Mouse (Mus musculus) gastrocnemius, postnatal 10 days (tissue): ENCODE data around the gene Zfp637. TPM values are rescaled to one million over a fixed set of nuclear protein-coding genes. Genes with fewer than 3 reads are reported as not detected.
"Not testable (repeated sequence)": the region's sequence is repeated elsewhere in the genome, so short reads cannot be mapped to it uniquely, and the experiment has no call there.

Experiments
- DNase-seq: peaks from one replicate; pipeline ENCODE4 v3.0.0; 2021; ENCODE audit warnings: mixed read lengths
- long read RNA-seq, 2 experiments: library from polyadenylated mRNA; stranded (forward); transcript quantifications; one replicate each; pipeline ENCODE4 v2.0.0; 2021
- total RNA-seq, 2 experiments: library from RNA; stranded (reverse); gene quantifications; 2 replicates each; pipeline ENCODE4 v1.2.3; 2021

Zfp637 gene
- total RNA-seq, result 10 to 100 TPM; 31.8 to 32.9 TPM
- long read RNA-seq, experiment 1, transcript Zfp637-210 (3 exons, 1,098 nt), result major isoform, 19 of 36 reads
- long read RNA-seq, experiment 1, partial matches to known transcripts, result 0 of 36 reads
- long read RNA-seq, experiment 1, other reads (novel, unspliced or antisense), result 4 of 36 reads
- long read RNA-seq, experiment 2, transcript Zfp637-210 (3 exons, 1,098 nt), result major isoform, 17 of 28 reads
- long read RNA-seq, experiment 2, partial matches to known transcripts, result 0 of 28 reads
- long read RNA-seq, experiment 2, other reads (novel, unspliced or antisense), result 3 of 28 reads

DNA sequence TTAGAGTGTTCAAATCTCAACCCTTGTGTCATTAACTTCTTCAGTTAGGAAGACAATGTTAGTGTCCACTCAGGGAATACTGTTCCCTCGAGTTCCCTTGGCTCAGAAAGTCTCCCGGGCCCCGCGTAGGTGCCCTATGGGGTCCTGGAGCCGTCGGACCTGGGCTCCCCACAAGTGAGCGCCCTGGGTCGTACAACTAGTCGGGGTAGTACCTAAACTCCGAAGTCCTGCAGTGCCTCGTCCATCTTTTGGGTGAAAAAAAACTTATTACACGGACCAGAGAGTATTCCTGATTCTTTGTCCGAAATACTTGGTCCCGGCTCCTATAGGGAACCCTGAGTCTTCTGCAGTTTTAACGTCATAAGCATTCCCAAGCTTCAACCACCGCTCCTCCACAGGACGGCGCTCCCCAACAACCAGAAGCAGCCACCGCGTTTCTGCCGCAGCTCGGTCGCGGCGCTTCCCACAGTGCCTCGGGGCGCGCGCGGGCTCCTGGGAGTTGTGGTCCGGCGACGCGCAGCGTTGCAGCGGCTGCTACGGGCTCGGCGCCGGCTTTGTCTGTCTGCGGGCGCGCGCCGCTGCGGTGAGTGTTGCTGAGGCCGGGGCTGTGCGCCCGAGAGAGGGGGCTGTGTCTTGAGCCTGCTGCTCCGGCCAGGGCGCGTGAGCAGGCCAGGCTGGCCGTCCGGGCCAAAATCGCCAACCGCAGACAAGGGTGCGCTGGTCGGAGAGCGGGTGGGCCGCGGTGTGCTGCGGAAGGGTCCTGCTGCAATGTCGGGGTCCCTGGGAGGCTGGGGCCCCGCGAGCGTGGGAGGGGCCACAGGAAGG is at the start of gene Zfp637:
Zfp637 (plus strand) TSS at position 495 of the 825 bp plus-strand sequence.
- DNase-seq, result peak; percentile 92

- no peak for DNase-seq
Measured at GRCm38 (mm10) chr6:117795251-117795650, 45.7 kb upstream of the Zfp637 start.

GRCm38 (mm10) chr6:117800824-117801223 is 40.2 kb upstream of the Zfp637 start:
- no peak for DNase-seq

DNA sequence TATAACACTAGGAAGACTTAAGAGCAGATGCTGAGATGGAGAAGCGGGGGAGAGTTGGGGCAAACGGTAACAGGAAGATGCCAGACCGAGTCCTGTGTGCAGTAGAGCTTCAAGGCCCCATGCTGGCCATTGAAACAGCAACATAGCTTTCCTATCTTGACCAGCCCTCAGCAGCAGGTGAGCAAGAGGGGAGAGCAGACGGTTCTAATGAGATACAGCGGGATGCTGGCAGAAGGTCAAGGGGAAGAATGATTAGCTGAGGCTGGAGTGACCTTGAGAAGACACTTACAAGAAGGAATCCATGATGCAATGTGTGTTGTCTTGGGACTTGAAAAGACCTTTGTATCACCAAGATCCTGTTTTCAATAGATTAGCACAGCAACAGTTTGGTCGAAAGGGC is 39.2 kb upstream of the Zfp637 start:
- no peak for DNase-seq

GRCm38 (mm10) chr6:117807756-117808155 is 33.2 kb upstream of the Zfp637 start:
- DNase-seq, result no peak

GRCm38 (mm10) chr6:117809816-117810215 is 31.2 kb upstream of the Zfp637 start:
- no peak for DNase-seq

DNA sequence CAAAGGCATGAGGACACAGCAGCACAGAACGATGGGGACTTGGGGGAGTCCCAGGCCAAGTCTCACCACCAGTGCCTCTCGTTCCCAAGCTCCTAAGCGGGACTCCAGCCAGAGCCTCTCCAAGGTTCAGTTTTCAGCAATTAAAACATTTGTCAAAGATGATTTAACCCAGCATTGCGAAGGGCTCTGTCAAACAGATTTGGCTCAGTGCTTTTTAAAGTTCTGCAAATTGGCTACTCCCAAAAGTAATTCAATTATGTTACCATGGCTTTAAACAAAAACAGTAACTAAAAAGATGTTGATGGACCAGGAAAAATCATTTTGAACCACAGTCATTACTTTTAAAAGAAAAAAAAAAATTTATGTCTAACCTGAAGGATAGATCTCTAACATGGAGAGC is 30.3 kb upstream of the Zfp637 start:
- DNase-seq, result no peak

- DNase-seq, result no peak
Measured at GRCm38 (mm10) chr6:117811256-117811655, 29.7 kb upstream of the Zfp637 start.

DNA sequence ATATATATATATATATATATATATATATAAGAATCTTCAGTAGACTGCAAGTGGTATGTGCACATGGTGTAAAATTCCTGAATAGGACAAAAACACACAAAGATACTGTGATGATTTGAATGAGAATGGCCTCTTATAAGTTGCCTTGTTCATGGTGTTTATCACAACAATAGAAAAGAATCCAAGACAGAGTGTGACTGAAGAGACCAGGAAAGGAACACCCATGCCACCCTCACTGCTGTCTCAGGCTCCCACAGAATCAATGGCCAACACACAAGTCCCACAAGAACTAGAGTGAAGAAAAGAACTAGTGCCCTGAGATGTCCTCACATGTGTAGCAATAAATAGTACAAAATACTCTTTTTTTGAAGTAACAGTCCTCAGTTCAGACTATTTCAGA is 26.3 kb upstream of the Zfp637 start:
- DNase-seq, result no peak

DNA sequence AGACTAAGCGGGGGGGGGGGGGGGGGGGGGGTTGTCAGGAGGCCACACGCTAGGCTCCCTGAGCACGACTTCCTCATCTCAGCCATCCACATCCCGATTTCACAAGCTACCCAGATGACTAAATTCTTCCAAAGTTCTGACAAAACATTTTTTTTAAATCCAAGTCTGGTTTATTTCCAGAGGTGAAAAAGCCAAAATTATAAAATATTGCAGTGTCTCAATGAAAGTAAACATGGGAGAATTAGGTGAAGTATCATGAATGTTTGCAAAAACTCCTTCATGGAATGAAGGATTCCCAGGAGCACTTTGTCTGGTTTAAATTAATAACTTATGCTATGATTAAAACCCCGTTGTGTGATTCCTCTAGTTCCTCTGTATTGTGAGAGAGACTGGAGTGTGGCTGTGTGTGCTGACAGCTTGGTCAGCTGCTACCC is 23.9 kb upstream of the Zfp637 start:
- DNase-seq, result no peak

GRCm38 (mm10) chr6:117820327-117820726 is 20.7 kb upstream of the Zfp637 start:
- DNase-seq, result no peak

GRCm38 (mm10) chr6:117825369-117825768 is 15.6 kb upstream of the Zfp637 start:
- DNase-seq, result peak; percentile 75

DNA sequence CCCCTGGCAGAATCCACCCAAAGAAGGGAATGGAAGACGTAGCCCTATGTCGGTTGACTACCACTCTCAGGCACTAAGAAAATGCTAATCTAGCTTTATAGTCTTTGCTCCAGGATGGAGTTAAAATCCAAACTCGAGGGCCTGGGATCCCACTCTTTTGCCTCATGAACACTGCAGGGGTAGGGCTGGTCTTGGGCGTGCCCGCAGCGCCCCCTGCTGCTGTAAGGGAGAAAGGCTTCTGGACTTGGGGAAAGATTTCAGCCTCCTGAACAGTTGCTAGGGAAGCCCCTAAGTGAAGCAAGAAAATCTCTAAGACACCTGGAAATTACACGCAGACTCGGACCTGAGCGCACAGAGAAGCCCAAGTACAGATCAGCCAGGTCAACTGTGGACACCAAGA is 12.7 kb upstream of the Zfp637 start:
- peak; percentile 79 for DNase-seq

DNA sequence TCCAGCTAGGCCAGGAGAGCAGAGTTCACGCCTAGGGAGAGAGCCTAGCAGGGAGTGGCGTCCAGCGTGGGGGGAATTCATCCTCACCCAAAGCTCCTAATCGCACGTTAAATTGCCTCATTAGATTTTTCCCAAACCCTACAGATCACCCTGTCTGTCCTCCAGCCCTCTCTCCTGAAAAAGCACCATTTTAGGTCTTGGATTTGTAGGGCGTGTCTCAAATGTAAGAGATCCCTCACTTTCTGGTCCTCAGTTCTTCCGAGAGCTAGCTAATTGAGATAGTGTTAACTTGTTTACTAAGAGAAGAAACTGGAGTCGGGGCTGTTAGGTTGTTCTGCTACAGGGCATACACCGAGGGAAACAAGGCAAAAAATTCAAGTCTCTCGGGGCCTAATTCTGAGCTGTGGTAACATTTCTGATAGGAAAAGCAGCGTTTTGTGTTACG is 553 bp downstream of the Zfp637 start:
- no peak for DNase-seq

DNA sequence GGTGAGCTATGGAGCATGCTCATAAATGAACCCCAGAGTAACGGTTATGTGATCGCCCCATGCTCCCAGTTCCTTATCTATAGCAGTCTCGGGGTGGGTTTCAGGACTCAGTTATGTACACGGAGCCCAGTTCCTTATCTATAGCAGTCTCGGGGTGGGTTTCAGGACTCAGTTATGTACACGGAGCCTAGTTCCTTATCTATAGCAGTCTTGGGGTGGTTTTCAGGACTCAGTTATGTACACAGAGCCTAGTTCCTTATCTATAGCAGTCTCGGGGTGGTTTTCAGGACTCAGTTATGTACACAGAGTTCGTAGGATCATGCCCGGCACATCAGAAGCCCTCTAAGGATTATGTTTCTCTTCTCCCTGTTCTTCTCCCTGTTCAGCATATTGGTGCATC is 3.6 kb downstream of the Zfp637 start:
- DNase-seq, result no peak

- not testable (repeated sequence) for DNase-seq
Measured at GRCm38 (mm10) chr6:117846671-117847070, 5.7 kb downstream of the Zfp637 start.

DNA sequence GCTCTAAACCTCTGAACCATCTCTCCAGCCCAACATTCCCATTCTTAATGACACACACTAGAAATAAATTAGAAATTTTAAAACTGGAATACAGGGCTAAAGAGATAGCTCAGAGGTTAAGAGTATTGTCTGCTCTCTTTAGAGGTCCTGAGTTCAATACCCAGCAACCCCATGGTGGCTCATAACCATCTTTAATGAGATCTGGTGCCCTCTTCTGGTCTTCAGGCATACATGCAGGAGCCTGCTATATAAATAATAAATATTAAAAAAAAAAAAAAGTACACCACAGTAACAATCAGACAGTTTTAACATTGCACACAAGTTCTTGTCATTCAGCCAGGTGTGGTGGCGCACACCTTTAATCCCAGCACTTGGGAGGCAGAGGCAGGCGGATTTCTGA is 6.8 kb downstream of the Zfp637 start:
- no peak for DNase-seq

- DNase-seq, result no peak
Measured at GRCm38 (mm10) chr6:117848577-117848976, 7.6 kb downstream of the Zfp637 start.

DNA sequence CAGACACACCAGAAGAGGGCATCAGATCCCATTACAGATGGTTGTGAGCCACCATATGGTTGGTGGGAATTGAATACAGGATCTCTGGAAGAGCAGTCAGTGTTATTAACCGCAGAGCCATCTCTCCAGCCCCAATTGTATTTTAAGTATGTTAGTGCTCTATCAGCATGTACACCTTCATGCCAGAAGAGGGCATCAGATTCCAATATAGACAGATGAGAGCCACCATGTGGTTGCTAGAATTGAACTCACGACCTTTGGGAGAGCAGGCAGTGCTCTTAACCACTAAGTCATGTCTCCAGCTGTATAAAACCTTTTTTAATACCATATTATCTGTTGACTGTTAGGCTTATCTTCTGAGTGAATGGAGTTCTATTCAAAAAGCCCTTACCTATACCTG is 10.8 kb downstream of the Zfp637 start:
- no peak for DNase-seq

- DNase-seq, result no peak
Measured at GRCm38 (mm10) chr6:117857990-117858389, 17.0 kb downstream of the Zfp637 start.

- DNase-seq, result no peak
Measured at GRCm38 (mm10) chr6:117861848-117862247, 20.9 kb downstream of the Zfp637 start, which contains the start of gene Zfp239. Gene Zfp239, plus strand, starts transcription at chr6:117862100.

DNA sequence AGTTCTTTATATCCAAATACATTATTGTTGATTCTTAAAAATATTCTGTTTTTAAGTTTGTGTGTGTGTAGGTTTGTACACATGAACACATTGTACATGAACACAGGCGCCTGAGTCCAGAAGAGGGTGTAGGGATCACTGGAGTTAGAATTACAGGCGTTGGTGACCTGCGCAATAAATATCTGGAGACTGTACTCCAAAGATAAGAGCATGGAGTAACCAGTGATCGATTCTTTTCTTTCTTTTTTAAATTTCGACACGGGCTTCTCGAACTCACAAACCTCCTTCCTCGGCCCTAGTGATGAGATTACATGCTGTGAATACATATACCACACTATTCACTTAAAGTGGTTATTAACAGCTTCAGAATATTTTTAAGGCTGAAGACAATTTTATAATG is 21.5 kb downstream of the Zfp637 start:
- no peak for DNase-seq

- DNase-seq, result peak; percentile 47
Measured at GRCm38 (mm10) chr6:117862899-117863620, 22.1 kb downstream of the Zfp637 start.
